Comparison of ENCODE assay signal across 9 mouse cellular contexts in genomic region chr19:22554421-22554941, GRCm38 (mm10).
DNase-seq lines count a peak whose midpoint lies in the region; ATAC-seq lines count a peak whose summit lies in the region.
"Had no signal": no experiment of that assay in that cellular context is flagged by ENCODE, and none has a peak within 500 bp of the region (broad histone marks: within the 10 kb centered on the region; RNA-seq: fewer than 3 reads in every experiment).

No protein-coding gene starts in this region.

- H3K9me3 ChIP-seq in hindbrain, embryonic 12.5 days (replicated peaks), result no peaks in the 10 kb centered on the region
- H3K9me3 ChIP-seq in midbrain, embryonic 12.5 days, result no peaks in the 10 kb centered on the region

- ATAC-seq in hindbrain, embryonic 12.5 days (ENCODE audit: low FRiP score), result 0 out of 2 replicates have a peak, but pooled peaks have one; percentile 52
- ATAC-seq in midbrain, embryonic 12.5 days (ENCODE audit: low FRiP score, low read depth), result peak; percentile 38; the same call in 1 of the 2 replicates

- no peak overlapping the region for H3K9ac ChIP-seq in hindbrain, embryonic 12.5 days
- no peak overlapping the region for H3K9ac ChIP-seq in midbrain, embryonic 12.5 days (replicated peaks)

- DNase-seq in ovary, postnatal 10 days (ENCODE audit: low spot score), result peak; percentile 2
- DNase-seq in ovary, adult 18-20 months (ENCODE audit: low spot score), result no peak
- peak; percentile 24 to 54 for DNase-seq in frontal cortex, adult 2 months (ENCODE audit: extremely low spot score in 1 of 2, low spot score in 1 of 2)
- peak; percentile 14 to 25 for DNase-seq in layer of hippocampus, postnatal 25 days (ENCODE audit: extremely low spot score in 1 of 2, low spot score in 1 of 2)
- peak; percentile 1 for DNase-seq in yolk sac, embryonic 10.5 days (ENCODE audit: low spot score)
- no peak for DNase-seq in urinary bladder, postnatal 36 days (ENCODE audit: low spot score in 2 of 2)

- peak overlapping the region; percentile 34 for H3K4me2 ChIP-seq in hindbrain, embryonic 12.5 days (replicated peaks)
- H3K4me2 ChIP-seq in midbrain, embryonic 12.5 days (replicated peaks), result peak overlapping the region; percentile 41

- 4% methylated on average over 7 of the region's 7 CpGs for WGBS in hindbrain, embryonic 12.5 days
- 4% methylated on average over 7 of the region's 7 CpGs for WGBS in midbrain, embryonic 12.5 days

- no peaks in the 10 kb centered on the region for H3K27me3 ChIP-seq in hindbrain, embryonic 12.5 days
- peaks cover 24% of the 10 kb centered on the region; the same call in 1 of the 2 replicates for H3K27me3 ChIP-seq in midbrain, embryonic 12.5 days
- H3K27me3 ChIP-seq: CH12.LX had no signal

- no peak overlapping the region for H3K4me3 ChIP-seq in hindbrain, embryonic 12.5 days
- no peak overlapping the region for H3K4me3 ChIP-seq in midbrain, embryonic 12.5 days

- H3K36me3 ChIP-seq in hindbrain, embryonic 12.5 days, result no peaks in the 10 kb centered on the region
- H3K36me3 ChIP-seq in midbrain, embryonic 12.5 days, result no peaks in the 10 kb centered on the region

- H3K4me1 ChIP-seq in hindbrain, embryonic 12.5 days, result peaks cover 15% of the 10 kb centered on the region
- peaks cover 8% of the 10 kb centered on the region for H3K4me1 ChIP-seq in midbrain, embryonic 12.5 days

- 0 out of 2 replicates have a peak overlapping the region, but pooled peaks have one; percentile 1 for H3K27ac ChIP-seq in hindbrain, embryonic 12.5 days
- no peak overlapping the region for H3K27ac ChIP-seq in midbrain, embryonic 12.5 days (replicated peaks)

Comparison
In these comparisons a context has a peak if more than half of its experiments do, and no peak if none do; other contexts are left out.
1. DNase-seq: peak in ovary, postnatal 10 days (single experiment), frontal cortex, adult 2 months (2 of 2), layer of hippocampus, postnatal 25 days (2 of 2) and yolk sac, embryonic 10.5 days (single experiment); none in ovary, adult 18-20 months (single experiment) and urinary bladder, postnatal 36 days (0 of 2).